Mouse (Mus musculus): ENCODE data around the gene Iqgap3.

DNA sequence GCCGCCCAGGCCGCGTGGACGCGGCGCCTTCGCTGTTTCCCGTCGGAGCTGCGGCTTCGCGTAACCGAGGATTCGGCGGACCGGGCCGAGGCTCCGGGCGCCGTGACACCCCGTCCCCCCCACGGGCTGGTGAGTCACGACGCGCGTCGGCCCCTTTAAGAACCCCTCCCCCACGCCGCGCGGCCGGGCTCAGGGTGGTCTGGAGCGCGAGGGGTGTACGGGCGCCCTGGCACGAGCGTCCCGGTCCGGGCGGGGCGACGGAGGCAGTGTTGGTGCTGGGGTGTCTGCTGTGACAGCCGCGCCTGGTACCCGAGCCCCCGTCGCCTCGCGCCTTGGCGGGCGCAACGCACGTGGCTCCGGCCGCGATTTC is 60.8 kb downstream of the Iqgap3 start:
- no peak for TF ChIP-seq CTCF (IDR thresholded peaks at IDR 0.05; ENCODE audit: low read depth, low read length)
- no peak for TF ChIP-seq POLR2A (IDR thresholded peaks at IDR 0.05; ENCODE audit: borderline replicate concordance, low read depth, low read length)

Data from bone marrow macrophage, adult 2 months (primary cell).